Mouse (Mus musculus) kidney, embryonic 16.5 days (tissue): ENCODE results near the gene Slf2. TPM values are rescaled to one million over a fixed set of nuclear protein-coding genes. Genes with fewer than 3 reads are reported as not detected.

Experiments
- ATAC-seq: fragments of 200-750 bp; cut with Nextera tagmentation; 2 replicates; pipeline ENCODE4 v1.8.0; 2017; ENCODE audit warnings: moderate TSS enrichment; ENCODE audit not compliant: low FRiP score, low TSS enrichment
- H3K27ac ChIP-seq: fragments of 300-500 bp; sonication (generic); 2 replicates; pipeline ENCODE4 v1.5.1; 2014; ENCODE audit warnings: low read length
- H3K27me3 ChIP-seq: fragments of 300-500 bp; sonication (generic); 2 replicates; pipeline ENCODE4 v1.6.1; 2014; ENCODE audit warnings: low read length, control low read depth, mixed read lengths; ENCODE audit not compliant: insufficient read depth
- H3K36me3 ChIP-seq: fragments of 300-500 bp; sonication (generic); 2 replicates; pipeline ENCODE4 v1.6.1; 2014; ENCODE audit warnings: low read length, control low read depth, mixed read lengths; ENCODE audit not compliant: insufficient read depth
- H3K4me1 ChIP-seq: fragments of 300-500 bp; sonication (generic); 2 replicates; pipeline ENCODE4 v1.6.1; 2014; ENCODE audit warnings: low read length, control low read depth, mixed read lengths; ENCODE audit not compliant: insufficient read depth
- H3K4me2 ChIP-seq: fragments of 300-500 bp; sonication (generic); replicated peaks from 2 replicates; pipeline ENCODE4 v1.6.1; 2014; ENCODE audit warnings: low read depth, low read length
- H3K4me3 ChIP-seq: fragments of 300-500 bp; sonication (generic); 2 replicates; pipeline ENCODE4 v1.5.1; 2014; ENCODE audit warnings: mild to moderate bottlenecking, low read length
- H3K9ac ChIP-seq: fragments of 300-500 bp; sonication (generic); replicated peaks from 2 replicates; pipeline ENCODE4 v1.6.1; 2014; ENCODE audit warnings: low read length
- H3K9me3 ChIP-seq: fragments of 300-500 bp; sonication (generic); 2 replicates; pipeline ENCODE4 v1.6.1; 2016; ENCODE audit warnings: low read length, control low read depth
- WGBS: fragments of 180-500 bp; shearing (Covaris S2); extraction: QIAGEN DNeasy Blood & Tissue Kit; methylation state at CpG from one replicate; pipeline ENCODE4 v1.1.7; 2014; 5-methylcytosine and 5-hydroxymethylcytosine counted together
- polyA plus RNA-seq: library from polyadenylated mRNA; unstranded; fragments of >200 nt; fragmentation: Nextera tagmentation; extraction: Ambion mirVana; gene quantifications from 2 replicates; pipeline ENCODE4 v1.2.1, GENCODE M21; 2015

Gene Slf2
- polyA plus RNA-seq, 1 experiment from 2014 or later = 38.7 TPM

- Histone ChIP-seq H3K27me3 (no peaks in the 10 kb centered on the region), H3K4me2 (peak overlapping the region; percentile 99), H3K36me3 (no peaks in the 10 kb centered on the region), H3K4me3 (peak overlapping the region; percentile 65), H3K9me3 (no peaks in the 10 kb centered on the region), H3K27ac (no peak overlapping the region), H3K4me1 (peaks cover 47% of the 10 kb centered on the region), H3K9ac (no peak overlapping the region; the same call in 1 of the 2 replicates)
- no peak for ATAC-seq
- WGBS = 16% methylated on average over 9 of the region's 9 CpGs
These were observed 57.4 kb downstream of the Slf2 start for GRCm38 (mm10) chr19:44988321-44988720.

GRCm38 (mm10) chr19:44988831-44989566, 58.0 kb downstream of the Slf2 start, which contains the start of gene Sema4g:
TSS of gene Sema4g (plus strand) at chr19:44989101.
- peak within 1 kb of the TSS; percentile 54; the same call in 1 of the 2 replicates for H3K27ac ChIP-seq
- no peaks in the 10 kb centered on the region for H3K36me3 ChIP-seq
- H3K9ac ChIP-seq = peak within 1 kb of the TSS; percentile 70
- no peaks in the 10 kb centered on the region for H3K9me3 ChIP-seq
- peak within 1 kb of the TSS; percentile 99 for H3K4me2 ChIP-seq
- peak within 1 kb of the TSS; percentile 65 for H3K4me3 ChIP-seq
- H3K4me1 ChIP-seq = peaks cover 47% of the 10 kb centered on the region
- H3K27me3 ChIP-seq = no peaks in the 10 kb centered on the region
- peak; percentile 69 for ATAC-seq
- WGBS = under 1% methylated on average over 44 of the region's 58 CpGs

- Histone ChIP-seq H3K27me3 (no peaks in the 10 kb centered on the region), H3K4me2 (peak overlapping the region; percentile 99), H3K9me3 (no peaks in the 10 kb centered on the region), H3K36me3 (no peaks in the 10 kb centered on the region), H3K4me3 (peak overlapping the region; percentile 65), H3K4me1 (peaks cover 46% of the 10 kb centered on the region), H3K9ac (peak overlapping the region; percentile 70), H3K27ac (peak overlapping the region; percentile 54; the same call in 1 of the 2 replicates)
- WGBS = 6% methylated on average over 22 of the region's 22 CpGs
- ATAC-seq = 0 out of 2 replicates have a peak, but pooled peaks have one; percentile 8
These were observed 58.9 kb downstream of the Slf2 start for GRCm38 (mm10) chr19:44989567-44990495.

GRCm38 (mm10) chr19:44991031-44991430, 60.1 kb downstream of the Slf2 start:
- no peaks in the 10 kb centered on the region for H3K27me3 ChIP-seq
- H3K9me3 ChIP-seq = no peaks in the 10 kb centered on the region
- 64% methylated on average over 8 of the region's 8 CpGs for WGBS
- peak overlapping the region; percentile 54 for H3K27ac ChIP-seq
- H3K4me1 ChIP-seq = peaks cover 41% of the 10 kb centered on the region
- H3K4me2 ChIP-seq = peak overlapping the region; percentile 99
- H3K4me3 ChIP-seq = no peak overlapping the region
- no peak for ATAC-seq
- no peaks in the 10 kb centered on the region for H3K36me3 ChIP-seq
- peak overlapping the region; percentile 35; the same call in 1 of the 2 replicates for H3K9ac ChIP-seq

- Histone ChIP-seq H3K36me3 (no peaks in the 10 kb centered on the region), H3K4me3 (no peak overlapping the region), H3K27me3 (no peaks in the 10 kb centered on the region), H3K9me3 (no peaks in the 10 kb centered on the region), H3K4me1 (peaks cover 41% of the 10 kb centered on the region), H3K9ac (no peak overlapping the region), H3K4me2 (no peak overlapping the region), H3K27ac (no peak overlapping the region)
- no peak for ATAC-seq
- WGBS = 38% methylated on average over 7 of the region's 7 CpGs
These were observed 61.3 kb downstream of the Slf2 start for GRCm38 (mm10) chr19:44992246-44992645.

- ATAC-seq = no peak
- Histone ChIP-seq H3K4me3 (no peak overlapping the region), H3K4me1 (peaks cover 41% of the 10 kb centered on the region), H3K27me3 (no peaks in the 10 kb centered on the region), H3K36me3 (no peaks in the 10 kb centered on the region), H3K9ac (no peak overlapping the region), H3K27ac (no peak overlapping the region), H3K9me3 (no peaks in the 10 kb centered on the region), H3K4me2 (no peak overlapping the region)
- 60% methylated on average over 7 of the region's 7 CpGs for WGBS
These were observed 61.8 kb downstream of the Slf2 start for GRCm38 (mm10) chr19:44992712-44993111.

- Histone ChIP-seq H3K36me3 (peaks cover 13% of the 10 kb centered on the region; the same call in 1 of the 2 replicates), H3K27me3 (no peaks in the 10 kb centered on the region), H3K27ac (no peak overlapping the region), H3K9ac (no peak overlapping the region), H3K9me3 (no peaks in the 10 kb centered on the region), H3K4me2 (no peak overlapping the region), H3K4me3 (no peak overlapping the region), H3K4me1 (no peaks in the 10 kb centered on the region)
- ATAC-seq = peak; percentile 36; the same call in 1 of the 2 replicates
- 88% methylated on average over 11 of the region's 11 CpGs for WGBS
These were observed 66.8 kb downstream of the Slf2 start for GRCm38 (mm10) chr19:44997786-44998185.

- Histone ChIP-seq H3K9me3 (no peaks in the 10 kb centered on the region), H3K4me1 (peaks cover under 1% of the 10 kb centered on the region; the same call in 1 of the 2 replicates), H3K9ac (no peak overlapping the region), H3K27me3 (no peaks in the 10 kb centered on the region), H3K4me3 (no peak overlapping the region), H3K4me2 (no peak overlapping the region), H3K27ac (no peak overlapping the region), H3K36me3 (peaks cover 20% of the 10 kb centered on the region; the same call in 1 of the 2 replicates)
- ATAC-seq = no peak
- 86% methylated on average over 8 of the region's 8 CpGs for WGBS
These were observed 68.7 kb downstream of the Slf2 start for GRCm38 (mm10) chr19:44999647-45000046.

GRCm38 (mm10) chr19:45002301-45002700, 71.3 kb downstream of the Slf2 start:
- Histone ChIP-seq H3K27ac (no peak overlapping the region), H3K4me1 (peaks cover 17% of the 10 kb centered on the region), H3K4me3 (no peak overlapping the region), H3K27me3 (no peaks in the 10 kb centered on the region), H3K36me3 (peaks cover 20% of the 10 kb centered on the region; the same call in 1 of the 2 replicates), H3K9me3 (no peaks in the 10 kb centered on the region), H3K4me2 (no peak overlapping the region), H3K9ac (no peak overlapping the region)
- 70% methylated on average over 3 of the region's 3 CpGs for WGBS
- no peak for ATAC-seq
